Mouse (Mus musculus): ENCODE measurements around the gene Gm5148. TPM values are rescaled to one million over a fixed set of nuclear protein-coding genes. Genes with fewer than 3 reads are reported as not detected.

Gene Gm5148
- polyA plus RNA-seq, 1 experiment from 2014 or later = 4.1 TPM

DNA sequence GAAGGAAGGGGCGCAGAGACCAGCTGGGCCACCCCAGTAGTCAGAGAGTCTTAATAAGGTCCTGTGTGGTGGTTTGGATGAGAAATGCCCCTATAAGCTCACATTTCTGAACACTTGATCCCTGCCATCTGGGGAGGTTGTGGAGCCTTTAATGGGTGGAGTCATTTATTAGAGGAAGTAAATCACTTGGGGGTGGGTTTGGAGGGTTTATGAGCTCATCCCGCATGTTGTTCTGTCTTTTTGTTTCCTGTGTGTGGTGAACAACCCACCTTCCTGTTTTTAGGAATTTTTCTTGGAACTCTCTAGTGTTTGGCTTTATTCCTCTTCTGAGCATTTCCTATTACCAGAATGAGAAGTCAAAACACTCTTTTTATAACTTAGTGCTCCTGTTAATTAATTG lies 19.8 kb upstream of the Gm5148 start:
- TF ChIP-seq CTCF (IDR thresholded peaks at IDR 0.05; ENCODE audit: low read depth) = no peak
- no peak for TF ChIP-seq EP300 (IDR thresholded peaks at IDR 0.05; ENCODE audit: low read depth)
- Histone ChIP-seq H3K27ac (ENCODE audit: low read depth) (no peak overlapping the region), H3K36me3 (replicated peaks; ENCODE audit: insufficient read depth, low read length) (no peaks in the 10 kb centered on the region), H3K9ac (replicated peaks) (no peak overlapping the region), H3K4me2 (ENCODE audit: low read depth, low read length) (no peak overlapping the region), H3K27me3 (ENCODE audit: insufficient read depth, low read length) (no peaks in the 10 kb centered on the region), H3K4me1 (ENCODE audit: insufficient read depth) (peaks cover 10% of the 10 kb centered on the region), H3K9me3 (ENCODE audit: low read length) (no peaks in the 10 kb centered on the region), H3K4me3 (ENCODE audit: low read depth, low read length) (no peak overlapping the region)
- no peak for DNase-seq
- no peak for ATAC-seq
- 53% methylated on average over 2 of the region's 2 CpGs for WGBS (ENCODE audit: insufficient replicate concordance)

DNA sequence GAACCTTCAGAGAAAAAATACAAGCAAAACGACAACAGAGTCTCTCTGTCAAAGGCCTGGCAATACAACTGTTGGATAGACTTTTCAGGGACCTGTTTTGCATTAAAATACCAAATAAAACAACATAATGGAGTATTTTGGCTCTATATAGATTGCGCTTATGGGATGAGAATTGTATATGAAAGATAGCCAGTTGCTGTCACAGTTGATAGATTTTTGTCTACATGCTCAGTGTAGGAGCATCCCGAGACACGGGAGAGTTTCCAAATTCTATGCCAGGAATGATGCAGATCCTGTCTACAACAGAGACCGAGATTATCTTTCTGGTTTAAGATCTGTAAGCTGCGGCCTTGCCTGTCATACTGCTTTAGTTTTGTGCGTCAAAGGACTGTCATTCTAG lies 15.7 kb upstream of the Gm5148 start:
- no peaks in the 10 kb centered on the region for H3K9me3 ChIP-seq (ENCODE audit: low read length)
- DNase-seq (no peak), ATAC-seq (no peak)
- no peak overlapping the region for H3K4me3 ChIP-seq (ENCODE audit: low read depth, low read length)
- no peak overlapping the region for H3K9ac ChIP-seq (replicated peaks)
- no peaks in the 10 kb centered on the region for H3K36me3 ChIP-seq (replicated peaks; ENCODE audit: insufficient read depth, low read length)
- TF ChIP-seq EP300 (IDR thresholded peaks at IDR 0.05; ENCODE audit: low read depth) (no peak), CTCF (IDR thresholded peaks at IDR 0.05; ENCODE audit: low read depth) (no peak)
- peaks cover 5% of the 10 kb centered on the region; the same call in 1 of the 2 replicates for H3K4me1 ChIP-seq (ENCODE audit: insufficient read depth)
- WGBS (ENCODE audit: insufficient replicate concordance) = 79% methylated on average over 7 of the region's 7 CpGs
- H3K27ac ChIP-seq (ENCODE audit: low read depth) = no peak overlapping the region
- no peaks in the 10 kb centered on the region for H3K27me3 ChIP-seq (ENCODE audit: insufficient read depth, low read length)
- H3K4me2 ChIP-seq (ENCODE audit: low read depth, low read length) = no peak overlapping the region

DNA sequence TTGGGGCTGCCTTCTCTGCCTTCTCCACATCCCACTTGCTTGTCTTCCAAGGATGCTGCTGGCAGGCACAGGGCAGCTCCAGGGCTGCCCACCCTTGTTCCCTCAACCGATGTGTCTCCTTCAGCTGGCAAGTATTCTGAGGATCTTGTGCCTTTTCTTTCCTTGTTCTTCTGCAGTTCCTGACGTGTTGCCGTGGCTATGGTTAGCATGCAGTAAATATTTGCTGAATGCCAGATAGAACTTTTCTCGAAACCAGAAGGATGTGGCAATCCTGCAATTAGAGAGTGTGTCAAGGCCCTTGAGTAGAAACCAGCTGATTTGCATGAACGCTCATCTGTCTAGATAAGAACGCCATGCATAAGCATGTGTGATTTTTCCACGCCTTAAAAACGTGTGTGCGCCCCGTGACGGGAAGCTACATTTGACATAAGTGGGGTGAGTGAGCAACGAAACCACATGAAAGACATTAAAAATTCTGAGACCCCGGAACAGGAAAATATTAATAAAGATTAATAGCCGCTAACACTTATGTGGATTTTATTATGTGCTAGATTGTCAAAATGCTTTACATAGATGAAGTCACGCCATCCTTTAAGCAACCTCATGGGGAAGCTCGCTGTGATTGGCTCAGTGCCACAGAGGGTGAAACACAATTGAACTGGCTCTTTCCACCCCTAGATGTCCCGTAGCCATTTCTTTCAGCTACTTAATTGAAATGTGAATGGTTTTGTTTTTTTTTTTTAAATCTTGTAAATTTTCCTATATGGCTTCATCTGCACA lies 14.1 kb upstream of the Gm5148 start:
- TF ChIP-seq EP300 (IDR thresholded peaks at IDR 0.05; ENCODE audit: low read depth) = no peak
- TF ChIP-seq CTCF (IDR thresholded peaks at IDR 0.05; ENCODE audit: low read depth) = no peak
- Histone ChIP-seq H3K4me3 (ENCODE audit: low read depth, low read length) (no peak overlapping the region), H3K9me3 (ENCODE audit: low read length) (no peaks in the 10 kb centered on the region), H3K36me3 (replicated peaks; ENCODE audit: insufficient read depth, low read length) (no peaks in the 10 kb centered on the region), H3K4me1 (ENCODE audit: insufficient read depth) (peaks cover 5% of the 10 kb centered on the region; the same call in 1 of the 2 replicates), H3K9ac (replicated peaks) (no peak overlapping the region), H3K4me2 (ENCODE audit: low read depth, low read length) (no peak overlapping the region), H3K27ac (ENCODE audit: low read depth) (peak overlapping the region; percentile 42; the same call in 1 of the 2 replicates), H3K27me3 (ENCODE audit: insufficient read depth, low read length) (no peaks in the 10 kb centered on the region)
- ATAC-seq (no peak), DNase-seq (no peak)
- 70% methylated on average over 17 of the region's 17 CpGs for WGBS (ENCODE audit: insufficient replicate concordance)

DNA sequence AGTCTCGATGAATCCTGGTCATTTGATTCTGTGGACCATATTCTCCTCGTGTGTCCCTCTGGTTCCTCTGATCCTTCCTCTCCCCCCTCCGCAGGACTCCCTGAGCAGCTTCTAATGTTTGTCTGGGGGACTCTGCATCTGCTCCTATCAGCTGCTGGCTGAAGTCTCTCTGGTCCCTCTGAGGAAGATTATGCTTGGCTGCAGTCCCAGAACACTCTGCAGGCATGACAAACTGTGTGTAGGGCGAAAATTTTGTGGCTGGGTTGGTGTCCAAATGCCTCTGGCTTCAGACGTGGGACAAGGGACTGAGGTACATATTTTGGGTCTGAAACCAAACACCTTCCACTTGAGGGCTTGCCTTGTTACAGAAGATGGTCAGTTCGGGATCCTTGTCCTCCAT lies 13.1 kb upstream of the Gm5148 start:
- no peaks in the 10 kb centered on the region for H3K9me3 ChIP-seq (ENCODE audit: low read length)
- 0 out of 2 replicates have a peak overlapping the region, but pooled peaks have one; percentile 32 for H3K27ac ChIP-seq (ENCODE audit: low read depth)
- H3K4me3 ChIP-seq (ENCODE audit: low read depth, low read length) = no peak overlapping the region
- TF ChIP-seq EP300 (IDR thresholded peaks at IDR 0.05; ENCODE audit: low read depth) (no peak), CTCF (IDR thresholded peaks at IDR 0.05; ENCODE audit: low read depth) (no peak)
- peaks cover 5% of the 10 kb centered on the region; the same call in 1 of the 2 replicates for H3K4me1 ChIP-seq (ENCODE audit: insufficient read depth)
- H3K36me3 ChIP-seq (replicated peaks; ENCODE audit: insufficient read depth, low read length) = no peaks in the 10 kb centered on the region
- H3K27me3 ChIP-seq (ENCODE audit: insufficient read depth, low read length) = no peaks in the 10 kb centered on the region
- DNase-seq (no peak), ATAC-seq (no peak)
- WGBS (ENCODE audit: insufficient replicate concordance) = 50% methylated on average over 6 of the region's 6 CpGs
- H3K4me2 ChIP-seq (ENCODE audit: low read depth, low read length) = no peak overlapping the region
- no peak overlapping the region for H3K9ac ChIP-seq (replicated peaks)

DNA sequence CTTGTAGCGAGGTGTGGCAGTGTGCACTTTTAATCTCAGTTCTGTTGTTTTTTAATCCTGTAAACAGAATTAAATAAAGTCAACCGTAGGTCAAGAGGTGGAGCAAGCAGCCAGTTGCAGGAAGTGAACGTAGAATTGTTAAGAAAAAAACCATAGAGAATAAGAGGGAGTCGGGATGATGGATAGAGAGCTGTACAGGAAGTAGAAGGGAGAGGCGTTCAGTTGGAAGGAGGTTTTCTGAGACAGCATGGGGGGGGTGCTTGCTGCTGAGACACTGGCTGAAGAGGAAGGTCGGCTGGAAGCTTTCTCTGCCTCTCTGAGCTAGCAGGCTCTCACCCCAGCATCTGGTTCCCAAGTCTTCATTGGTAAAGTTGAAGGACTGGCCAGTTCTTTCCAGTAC lies 10.9 kb upstream of the Gm5148 start:
- H3K4me3 ChIP-seq (ENCODE audit: low read depth, low read length) = no peak overlapping the region
- no peaks in the 10 kb centered on the region for H3K9me3 ChIP-seq (ENCODE audit: low read length)
- H3K36me3 ChIP-seq (replicated peaks; ENCODE audit: insufficient read depth, low read length) = no peaks in the 10 kb centered on the region
- H3K27ac ChIP-seq (ENCODE audit: low read depth) = no peak overlapping the region
- 44% methylated on average over 6 of the region's 6 CpGs for WGBS (ENCODE audit: insufficient replicate concordance)
- DNase-seq (no peak), ATAC-seq (no peak)
- no peak overlapping the region for H3K4me2 ChIP-seq (ENCODE audit: low read depth, low read length)
- H3K9ac ChIP-seq (replicated peaks) = no peak overlapping the region
- no peak for TF ChIP-seq CTCF (IDR thresholded peaks at IDR 0.05; ENCODE audit: low read depth)
- no peak for TF ChIP-seq EP300 (IDR thresholded peaks at IDR 0.05; ENCODE audit: low read depth)
- peaks cover 5% of the 10 kb centered on the region; the same call in 1 of the 2 replicates for H3K4me1 ChIP-seq (ENCODE audit: insufficient read depth)
- H3K27me3 ChIP-seq (ENCODE audit: insufficient read depth, low read length) = no peaks in the 10 kb centered on the region

DNA sequence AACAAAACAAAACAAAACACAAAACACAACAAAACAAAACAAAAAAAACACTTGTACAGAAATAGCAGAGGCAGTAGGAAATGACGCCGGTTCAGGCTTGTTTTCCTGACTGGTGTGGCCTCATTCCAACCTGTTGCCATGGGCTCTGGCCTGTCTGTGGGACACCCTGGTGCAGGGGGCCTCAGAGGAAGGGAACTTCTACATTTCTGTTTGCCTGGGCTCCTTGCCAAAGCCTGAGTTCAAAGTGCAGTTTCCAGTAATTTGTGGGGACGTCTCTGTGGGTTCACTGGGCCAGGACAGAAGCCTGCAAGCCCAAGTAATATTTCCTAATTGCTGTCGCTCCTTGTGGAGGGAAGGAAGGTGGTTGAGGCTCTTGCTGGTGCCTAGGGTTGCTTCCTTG lies 4.9 kb upstream of the Gm5148 start:
- Histone ChIP-seq H3K27ac (ENCODE audit: low read depth) (peak overlapping the region; percentile 76), H3K27me3 (ENCODE audit: insufficient read depth, low read length) (peaks cover 4% of the 10 kb centered on the region; the same call in 1 of the 2 replicates), H3K9me3 (ENCODE audit: low read length) (no peaks in the 10 kb centered on the region), H3K4me2 (ENCODE audit: low read depth, low read length) (no peak overlapping the region), H3K9ac (replicated peaks) (no peak overlapping the region), H3K36me3 (replicated peaks; ENCODE audit: insufficient read depth, low read length) (no peaks in the 10 kb centered on the region), H3K4me1 (ENCODE audit: insufficient read depth) (peaks cover 38% of the 10 kb centered on the region), H3K4me3 (ENCODE audit: low read depth, low read length) (no peak overlapping the region)
- 16% methylated on average over 4 of the region's 4 CpGs for WGBS (ENCODE audit: insufficient replicate concordance)
- TF ChIP-seq EP300 (IDR thresholded peaks at IDR 0.05; ENCODE audit: low read depth) (peak; percentile 65; the same call in 1 of the 2 replicates), CTCF (IDR thresholded peaks at IDR 0.05; ENCODE audit: low read depth) (no peak)
- ATAC-seq = peak; percentile 78
- DNase-seq = peak; percentile 85
